Mouse (Mus musculus): Measurements from ENCODE around the gene Gm7982. TPM values are rescaled to one million over a fixed set of nuclear protein-coding genes. Genes with fewer than 3 reads are reported as not detected.

Gm7982 gene
- not detected in 2 replicates for polyA plus RNA-seq (2012; rRNA removed)

DNA sequence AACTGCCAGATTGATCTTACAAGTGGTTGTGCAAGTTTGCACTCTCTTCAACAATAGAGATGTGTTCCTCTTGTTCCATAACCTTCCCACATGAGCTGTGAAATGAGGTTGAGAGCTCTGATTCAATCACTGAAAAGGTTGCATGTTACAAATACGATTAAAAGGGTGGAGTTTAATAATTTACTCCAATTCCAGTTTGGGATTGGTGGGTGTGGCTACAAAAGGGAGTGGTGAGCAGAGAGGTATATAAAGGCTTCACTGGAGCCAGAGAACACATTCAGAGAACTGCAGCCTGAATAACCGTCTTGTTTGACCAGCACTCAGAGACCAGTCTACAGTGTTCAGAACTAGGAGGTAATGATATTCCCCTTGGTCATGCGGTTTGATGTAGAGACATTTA, at the start of gene Gm7982:
TSS of gene Gm7982 (plus strand) at position 301 of the 400 bp plus-strand sequence.

DNA sequence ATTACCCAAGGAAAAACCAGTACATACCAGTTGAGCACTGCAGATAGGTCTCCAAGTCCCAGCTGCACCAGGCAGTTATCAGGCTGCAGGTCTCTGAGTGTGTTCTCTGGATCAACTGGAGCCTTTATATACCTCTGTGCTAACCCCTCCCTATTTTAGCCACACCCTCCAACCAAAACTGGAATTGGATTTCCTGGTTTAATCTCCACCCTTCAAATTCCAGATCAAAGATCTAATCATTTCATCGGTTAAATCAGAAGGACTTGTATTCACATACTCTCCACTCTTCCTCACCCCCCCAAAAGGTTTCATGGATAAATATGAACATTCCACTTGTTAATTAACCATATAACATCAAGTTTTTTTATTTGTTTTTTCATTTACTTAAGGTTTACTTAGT, 5.7 kb upstream of the Gm7982 start, which contains the start of gene Gm7978:
TSS of gene Gm7978 (minus strand) at position 101 of the 400 bp plus-strand sequence.

GRCm38 (mm10) chr5:95775690-95776089, 33.9 kb downstream of the Gm7982 start, which contains the start of gene E330014E10Rik:
TSS of gene E330014E10Rik (plus strand) at chr5:95775990.

Other genes with a start within 250 kb of the Gm7982 start
- gene Gm3286, start 231.3 kb upstream of the Gm7982 start, polyA plus RNA-seq (2012; rRNA removed): not detected in 2 replicates
- not detected in 2 replicates for gene Gm7971, start 147.1 kb upstream of the Gm7982 start, polyA plus RNA-seq (2012; rRNA removed)
- not detected in 2 replicates for gene Gm7978, start 5.8 kb upstream of the Gm7982 start, polyA plus RNA-seq (2012; rRNA removed)
- gene E330014E10Rik, start 34.0 kb downstream of the Gm7982 start, polyA plus RNA-seq (2012; rRNA removed): not detected in 2 replicates
- 0.61 and 0.93 TPM in 2 replicates for gene Cxcl13, start 214.9 kb downstream of the Gm7982 start, polyA plus RNA-seq (2012; rRNA removed)

Data from colon, adult 2 months (tissue).